Mouse (Mus musculus) mature B cell (primary cell): ENCODE results near the gene Gm4131.
"Not testable (repeated sequence)": the region's sequence is repeated elsewhere in the genome, so short reads cannot be mapped to it uniquely, and the experiment has no call there.

Experiments used
- in situ Hi-C: fragments of 300-500 bp; cut with MboI; formaldehyde crosslinking; loops from 2 replicates; pipeline ENCODE4 v1.14.3; 2019

The Gm4131 gene

GRCm38 (mm10) chr14:62566821-62567220 is at the start of gene Gm4131:
Gene Gm4131 (minus strand): TSS chr14:62566921.
- in situ Hi-C loops: not testable (repeated sequence)

GRCm38 (mm10) chr14:62609904-62610303 is 43.2 kb upstream of the Gm4131 start:
- in situ Hi-C loops: no loop called here

- in situ Hi-C loops: no loop called here
Observed at GRCm38 (mm10) chr14:62607791-62608196, 41.1 kb upstream of the Gm4131 start.

- in situ Hi-C loops: no loop called here
Observed at GRCm38 (mm10) chr14:62602869-62603268, 36.1 kb upstream of the Gm4131 start.

- in situ Hi-C loops: no loop called here
Observed at GRCm38 (mm10) chr14:62602271-62602670, 35.5 kb upstream of the Gm4131 start.

- in situ Hi-C loops: no loop called here
Observed at GRCm38 (mm10) chr14:62600109-62600522, 33.4 kb upstream of the Gm4131 start.

GRCm38 (mm10) chr14:62585338-62585737 is 18.6 kb upstream of the Gm4131 start:
- in situ Hi-C loops: no loop called here

GRCm38 (mm10) chr14:62584637-62585036 is 17.9 kb upstream of the Gm4131 start:
- in situ Hi-C loops: no loop called here

GRCm38 (mm10) chr14:62581768-62582167 is 15.0 kb upstream of the Gm4131 start:
- in situ Hi-C loops: no loop called here

GRCm38 (mm10) chr14:62580945-62581344 is 14.2 kb upstream of the Gm4131 start:
- in situ Hi-C loops: no loop called here

- in situ Hi-C loops: no loop called here
Observed at GRCm38 (mm10) chr14:62575862-62576261, 9.1 kb upstream of the Gm4131 start.

GRCm38 (mm10) chr14:62574906-62575305 is 8.2 kb upstream of the Gm4131 start:
- in situ Hi-C loops: no loop called here

GRCm38 (mm10) chr14:62573454-62573853 is 6.7 kb upstream of the Gm4131 start:
- in situ Hi-C loops: no loop called here

- in situ Hi-C loops: no loop called here
Observed at GRCm38 (mm10) chr14:62570299-62570698, 3.6 kb upstream of the Gm4131 start.

GRCm38 (mm10) chr14:62569463-62569862 is 2.7 kb upstream of the Gm4131 start:
- in situ Hi-C loops: no loop called here

- in situ Hi-C loops: no loop called here
Observed at GRCm38 (mm10) chr14:62563679-62564078, 3.0 kb downstream of the Gm4131 start.

GRCm38 (mm10) chr14:62561875-62562748 is 4.6 kb downstream of the Gm4131 start:
- in situ Hi-C loops: no loop called here

- in situ Hi-C loops: no loop called here
Observed at GRCm38 (mm10) chr14:62557111-62557510, 9.6 kb downstream of the Gm4131 start.

GRCm38 (mm10) chr14:62555840-62556810 is 10.6 kb downstream of the Gm4131 start:
- in situ Hi-C loops: no loop called here

- in situ Hi-C loops: no loop called here
Observed at GRCm38 (mm10) chr14:62555309-62555829, 11.4 kb downstream of the Gm4131 start, which contains the start of gene Fam124a. Gene Fam124a (plus strand): TSS chr14:62555737.

GRCm38 (mm10) chr14:62553786-62554185 is 12.9 kb downstream of the Gm4131 start:
- in situ Hi-C loops: no loop called here

- in situ Hi-C loops: no loop called here
Observed at GRCm38 (mm10) chr14:62552771-62553170, 13.9 kb downstream of the Gm4131 start.
